Mouse (Mus musculus): ENCODE data around the gene Zfp706. TPM values are rescaled to one million over a fixed set of nuclear protein-coding genes. Genes with fewer than 3 reads are reported as not detected.

Gene Zfp706
- polyA plus RNA-seq, 1 experiment from 2014 or later, result 437 TPM

DNA sequence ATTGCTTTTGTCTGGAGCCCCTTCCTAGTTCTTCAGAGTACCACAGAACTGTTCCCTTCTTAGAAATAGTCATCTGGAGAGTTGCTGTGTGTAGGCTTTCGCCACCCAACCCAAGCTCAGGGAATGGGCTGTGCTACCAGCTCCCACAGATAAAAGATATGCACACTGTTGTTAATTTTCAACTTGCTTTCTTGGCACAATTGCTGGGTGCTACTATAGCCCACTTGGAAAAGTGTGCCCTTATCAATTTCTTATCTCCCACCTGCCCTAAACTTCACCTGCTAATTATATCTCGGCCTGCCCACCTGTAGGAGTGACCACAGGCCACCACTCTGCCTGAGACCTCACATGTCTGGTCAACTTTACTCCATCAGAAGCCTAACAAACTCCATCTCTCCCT, 26.6 kb upstream of the Zfp706 start:
- 86% methylated on average over 2 of the region's 2 CpGs for WGBS
- Histone ChIP-seq H3K27me3 (no peaks in the 10 kb centered on the region), H3K9ac (replicated peaks) (no peak overlapping the region), H3K4me3 (replicated peaks) (no peak overlapping the region), H3K4me2 (replicated peaks) (no peak overlapping the region), H3K36me3 (no peaks in the 10 kb centered on the region), H3K27ac (no peak overlapping the region), H3K9me3 (no peaks in the 10 kb centered on the region), H3K4me1 (replicated peaks) (no peaks in the 10 kb centered on the region; the same call in 1 of the 2 replicates)
- no peak for ATAC-seq

DNA sequence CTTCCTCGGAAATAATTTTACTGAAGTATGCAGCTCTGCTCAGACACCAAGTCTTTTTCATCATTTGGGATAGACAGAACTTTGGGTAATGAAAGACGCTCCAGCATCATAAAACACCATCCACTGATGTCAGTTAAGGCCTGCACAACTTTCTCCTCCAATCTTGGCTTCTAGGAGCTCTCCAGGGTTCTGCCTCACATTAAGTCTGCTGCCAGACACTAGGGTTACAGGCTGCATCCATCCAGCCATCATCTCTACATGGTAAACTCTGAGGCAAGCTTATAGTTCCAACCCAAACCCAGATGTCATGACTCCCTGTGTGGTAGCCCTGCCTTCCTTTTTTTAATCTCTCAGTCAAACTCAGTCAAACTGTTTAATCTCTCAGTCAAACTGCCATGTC, 25.9 kb upstream of the Zfp706 start:
- no peak overlapping the region for H3K27ac ChIP-seq
- ATAC-seq, result no peak
- no peaks in the 10 kb centered on the region; the same call in 1 of the 2 replicates for H3K4me1 ChIP-seq (replicated peaks)
- WGBS, result 96% methylated on average over 2 of the region's 2 CpGs
- no peaks in the 10 kb centered on the region for H3K27me3 ChIP-seq
- H3K4me3 ChIP-seq (replicated peaks), result no peak overlapping the region
- no peak overlapping the region for H3K9ac ChIP-seq (replicated peaks)
- no peaks in the 10 kb centered on the region for H3K36me3 ChIP-seq
- no peak overlapping the region for H3K4me2 ChIP-seq (replicated peaks)
- H3K9me3 ChIP-seq, result no peaks in the 10 kb centered on the region

DNA sequence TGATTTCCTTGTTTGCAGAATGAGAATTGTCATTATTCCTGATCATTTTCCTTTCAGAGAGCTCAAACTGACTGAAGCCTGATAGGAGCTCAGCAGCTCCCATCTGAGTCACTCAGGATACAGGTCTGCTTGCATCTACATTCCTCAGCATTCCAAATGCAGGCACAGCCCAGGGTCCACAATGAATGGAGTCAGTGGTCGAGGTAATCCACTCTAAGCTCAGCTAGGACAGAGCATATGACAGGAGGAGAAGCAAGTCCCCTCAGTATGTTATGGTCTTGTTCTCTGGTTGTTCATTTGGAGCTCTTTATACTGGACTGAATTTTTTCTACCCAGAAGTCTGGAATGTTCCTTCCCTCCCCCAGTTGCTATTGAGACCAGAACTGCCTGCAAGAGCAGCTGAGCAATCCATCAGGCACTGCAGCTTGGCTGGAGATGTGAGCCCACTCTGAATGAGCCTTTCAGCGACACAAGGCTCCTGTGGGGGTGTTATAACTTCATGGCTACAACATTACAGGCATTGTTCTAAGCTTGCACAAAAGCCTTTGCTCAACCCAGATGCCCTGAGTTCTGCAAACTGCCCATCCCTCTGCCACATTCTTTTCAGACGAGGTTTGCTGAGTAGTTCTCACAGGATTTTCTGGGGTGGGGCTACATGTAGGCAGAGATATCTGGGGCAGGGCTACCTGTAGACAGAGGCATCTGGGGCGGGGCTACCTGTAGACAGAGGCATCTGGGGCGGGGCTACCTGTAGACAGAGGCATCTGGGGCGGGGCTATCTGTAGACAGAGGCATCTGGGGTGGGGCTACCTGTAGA, 24.0 kb upstream of the Zfp706 start:
- ATAC-seq, result 0 out of 2 replicates have a peak, but pooled peaks have one; percentile 27
- H3K27me3 ChIP-seq, result no peaks in the 10 kb centered on the region
- no peak overlapping the region for H3K9ac ChIP-seq (replicated peaks)
- H3K9me3 ChIP-seq, result no peaks in the 10 kb centered on the region
- H3K4me2 ChIP-seq (replicated peaks), result no peak overlapping the region
- no peak overlapping the region for H3K27ac ChIP-seq
- H3K4me1 ChIP-seq (replicated peaks), result no peaks in the 10 kb centered on the region; the same call in 1 of the 2 replicates
- no peak overlapping the region for H3K4me3 ChIP-seq (replicated peaks)
- 38% methylated on average over 6 of the region's 6 CpGs for WGBS
- H3K36me3 ChIP-seq, result no peaks in the 10 kb centered on the region

DNA sequence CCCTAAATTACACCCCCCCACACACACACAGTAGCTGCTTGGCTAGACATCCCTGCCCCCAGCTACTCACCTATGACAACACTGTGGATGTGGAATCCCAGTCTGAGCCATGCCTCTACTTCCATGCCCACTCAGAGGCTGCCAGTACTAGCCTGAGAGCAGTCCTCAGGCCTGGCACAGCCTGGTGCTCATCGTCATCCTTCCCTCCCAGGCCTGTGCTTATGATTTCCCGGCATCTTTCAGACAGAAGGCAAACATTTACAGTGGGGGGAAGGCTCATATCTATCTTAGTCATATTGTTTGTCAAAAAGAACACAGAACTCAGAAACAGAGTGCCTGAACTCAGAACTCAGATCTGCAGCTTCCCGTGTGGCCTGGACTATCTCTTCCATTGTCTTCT, 23.4 kb upstream of the Zfp706 start:
- H3K4me3 ChIP-seq (replicated peaks), result no peak overlapping the region
- no peak overlapping the region for H3K9ac ChIP-seq (replicated peaks)
- H3K4me2 ChIP-seq (replicated peaks), result no peak overlapping the region
- H3K9me3 ChIP-seq, result no peaks in the 10 kb centered on the region
- 88% methylated on average over 3 of the region's 3 CpGs for WGBS
- ATAC-seq, result no peak
- no peaks in the 10 kb centered on the region for H3K4me1 ChIP-seq (replicated peaks)
- no peaks in the 10 kb centered on the region for H3K36me3 ChIP-seq
- H3K27me3 ChIP-seq, result no peaks in the 10 kb centered on the region
- no peak overlapping the region for H3K27ac ChIP-seq

DNA sequence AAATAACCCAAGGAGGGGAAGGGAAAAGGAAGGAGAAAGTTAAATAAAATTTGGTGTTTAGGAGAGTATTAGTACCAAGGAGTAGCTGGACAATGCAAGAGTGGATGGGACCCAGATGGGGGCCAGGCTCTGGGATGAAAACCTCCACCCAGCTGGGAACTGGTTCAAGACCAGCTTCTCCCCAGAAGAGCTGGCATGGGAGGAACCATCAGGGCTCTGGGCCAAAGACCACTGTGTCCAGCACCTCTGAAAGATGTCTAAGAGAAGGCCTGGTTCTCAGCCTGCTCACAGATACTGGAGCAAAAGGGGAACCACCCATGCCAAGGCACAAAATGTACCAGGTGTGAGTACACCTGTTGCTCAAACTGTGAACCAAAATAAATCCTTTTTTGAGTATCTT, 20.4 kb upstream of the Zfp706 start:
- Histone ChIP-seq H3K9me3 (no peaks in the 10 kb centered on the region), H3K9ac (replicated peaks) (no peak overlapping the region), H3K27me3 (no peaks in the 10 kb centered on the region), H3K4me3 (replicated peaks) (no peak overlapping the region), H3K4me1 (replicated peaks) (no peaks in the 10 kb centered on the region), H3K4me2 (replicated peaks) (no peak overlapping the region), H3K27ac (no peak overlapping the region), H3K36me3 (no peaks in the 10 kb centered on the region)
- ATAC-seq, result no peak

DNA sequence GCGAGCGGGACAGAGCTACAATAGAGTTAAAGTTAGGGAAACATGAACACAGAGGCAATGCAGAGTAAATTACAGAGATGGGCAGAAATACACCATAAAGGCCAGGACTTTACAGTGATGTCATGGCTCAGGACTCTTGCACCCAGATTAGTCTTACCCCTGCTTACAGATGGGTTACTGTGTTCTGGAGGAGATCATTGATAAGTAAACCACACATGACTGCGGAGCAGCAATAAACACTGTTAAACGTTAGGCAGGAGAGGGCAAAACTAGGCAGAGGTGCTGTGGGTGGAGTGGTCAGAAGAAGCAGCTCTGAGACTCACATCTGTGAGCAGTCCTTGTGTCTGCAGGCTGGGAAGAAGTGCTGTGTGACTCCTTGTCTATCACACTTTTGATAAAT, 18.9 kb upstream of the Zfp706 start:
- no peak overlapping the region for H3K27ac ChIP-seq
- 92% methylated on average over 4 of the region's 4 CpGs for WGBS
- H3K4me3 ChIP-seq (replicated peaks), result no peak overlapping the region
- no peak for ATAC-seq
- H3K9ac ChIP-seq (replicated peaks), result no peak overlapping the region
- H3K36me3 ChIP-seq, result no peaks in the 10 kb centered on the region
- H3K4me2 ChIP-seq (replicated peaks), result no peak overlapping the region
- no peaks in the 10 kb centered on the region for H3K4me1 ChIP-seq (replicated peaks)
- H3K27me3 ChIP-seq, result no peaks in the 10 kb centered on the region
- H3K9me3 ChIP-seq, result no peaks in the 10 kb centered on the region

DNA sequence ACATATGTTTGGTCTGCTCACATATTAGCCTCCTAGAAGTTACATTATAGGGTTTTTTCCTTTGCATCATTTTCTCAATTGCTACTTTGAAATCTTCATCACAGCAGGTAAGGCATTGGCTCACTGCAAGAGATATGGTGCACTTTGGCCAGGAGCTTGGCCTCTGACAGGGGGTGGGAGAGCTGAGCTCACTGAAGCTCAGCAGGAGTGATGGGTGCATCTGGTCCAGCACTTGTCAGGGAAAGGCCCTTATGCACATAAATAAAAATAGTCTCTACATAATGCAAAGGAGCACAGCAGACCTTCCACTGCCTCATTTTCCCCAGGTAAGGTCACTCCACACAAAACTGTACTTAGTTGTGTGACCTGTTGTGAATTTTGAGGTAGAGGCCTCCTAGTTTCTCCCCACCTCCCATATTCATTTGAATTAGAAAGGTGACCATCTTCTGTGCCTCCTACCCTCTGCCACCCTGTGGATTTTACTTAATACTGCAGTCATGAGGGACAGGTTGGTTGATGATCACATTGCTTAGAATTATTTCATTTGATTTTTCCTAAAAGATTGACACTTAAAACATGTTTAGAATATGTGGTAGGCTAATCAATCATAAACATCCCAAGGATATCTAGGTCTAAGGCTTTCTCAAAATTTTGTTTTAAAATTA, 13.1 kb upstream of the Zfp706 start:
- no peak for ATAC-seq
- H3K4me1 ChIP-seq (replicated peaks), result no peaks in the 10 kb centered on the region
- no peaks in the 10 kb centered on the region for H3K36me3 ChIP-seq
- H3K27ac ChIP-seq, result no peak overlapping the region
- H3K4me2 ChIP-seq (replicated peaks), result no peak overlapping the region
- no peaks in the 10 kb centered on the region for H3K27me3 ChIP-seq
- H3K9me3 ChIP-seq, result no peaks in the 10 kb centered on the region
- H3K9ac ChIP-seq (replicated peaks), result no peak overlapping the region
- no peak overlapping the region for H3K4me3 ChIP-seq (replicated peaks)

DNA sequence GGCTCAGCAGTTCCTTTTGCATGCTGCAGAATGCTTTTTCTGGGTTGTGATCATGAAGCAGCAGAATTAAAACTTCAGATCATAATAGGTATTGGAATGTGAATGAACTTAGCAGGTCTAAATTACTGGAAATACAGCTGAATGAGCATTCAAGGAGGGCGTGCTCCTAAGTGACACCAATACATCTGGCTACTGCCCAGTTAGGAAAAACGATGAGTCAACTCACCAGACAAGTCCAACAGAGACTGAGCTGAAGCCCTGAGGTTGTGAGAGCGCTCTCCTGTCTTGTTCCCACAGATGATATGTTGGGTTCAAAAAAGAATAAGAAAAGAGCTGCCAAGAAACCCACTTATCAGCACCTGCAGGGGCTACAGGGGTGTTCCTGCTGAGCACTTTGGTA, 11.9 kb upstream of the Zfp706 start:
- Histone ChIP-seq H3K4me1 (replicated peaks) (no peaks in the 10 kb centered on the region), H3K27me3 (no peaks in the 10 kb centered on the region), H3K9me3 (no peaks in the 10 kb centered on the region), H3K4me2 (replicated peaks) (no peak overlapping the region), H3K27ac (no peak overlapping the region), H3K36me3 (no peaks in the 10 kb centered on the region), H3K4me3 (replicated peaks) (no peak overlapping the region), H3K9ac (replicated peaks) (no peak overlapping the region)
- WGBS, result 83% methylated on average over 3 of the region's 3 CpGs
- no peak for ATAC-seq

DNA sequence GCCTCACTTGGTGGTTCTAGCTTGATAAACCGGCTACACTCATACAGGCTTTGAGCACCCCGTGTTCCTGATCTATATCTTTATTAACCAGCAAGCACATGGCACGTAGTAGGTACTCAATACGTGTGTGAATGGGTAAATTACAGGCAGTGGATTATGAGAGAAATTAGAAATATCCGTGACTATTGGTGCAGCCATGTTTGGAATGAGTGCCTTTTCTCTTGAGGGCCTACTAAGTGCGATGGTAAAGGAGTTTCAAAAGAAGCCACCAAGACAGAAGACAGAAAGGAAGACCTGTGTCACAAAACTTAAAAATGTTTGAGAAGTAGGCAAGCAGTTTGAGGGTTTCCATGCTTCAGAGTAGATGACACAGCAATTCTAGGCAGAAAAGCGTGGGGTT, 4.3 kb upstream of the Zfp706 start:
- ATAC-seq, result no peak
- H3K4me2 ChIP-seq (replicated peaks), result no peak overlapping the region
- H3K27ac ChIP-seq, result no peak overlapping the region
- no peaks in the 10 kb centered on the region for H3K36me3 ChIP-seq
- H3K9ac ChIP-seq (replicated peaks), result no peak overlapping the region
- no peaks in the 10 kb centered on the region for H3K27me3 ChIP-seq
- peaks cover 5% of the 10 kb centered on the region for H3K4me1 ChIP-seq (replicated peaks)
- H3K4me3 ChIP-seq (replicated peaks), result no peak overlapping the region
- no peaks in the 10 kb centered on the region for H3K9me3 ChIP-seq
- 92% methylated on average over 7 of the region's 7 CpGs for WGBS

DNA sequence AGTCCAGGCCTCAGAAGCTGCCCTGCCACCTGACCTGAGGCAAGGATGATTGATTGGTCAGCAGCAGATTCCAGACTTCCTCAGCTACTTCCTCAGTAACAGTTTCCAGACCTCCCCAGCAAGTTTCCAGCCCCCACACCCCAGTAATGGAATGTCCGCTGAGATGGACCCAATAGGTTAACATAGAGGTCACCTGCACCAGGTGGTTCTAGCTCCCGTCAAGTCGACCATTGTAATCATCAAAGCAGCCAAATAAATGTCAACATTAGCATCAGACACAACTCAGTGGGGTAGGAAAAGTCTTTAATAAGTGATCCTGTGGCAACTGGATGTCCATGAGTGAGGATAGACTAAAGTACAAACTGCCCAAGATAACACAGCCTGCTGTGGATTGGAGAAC, 3.7 kb upstream of the Zfp706 start:
- Histone ChIP-seq H3K36me3 (no peaks in the 10 kb centered on the region), H3K4me2 (replicated peaks) (no peak overlapping the region), H3K27ac (no peak overlapping the region), H3K4me1 (replicated peaks) (peaks cover 7% of the 10 kb centered on the region), H3K9ac (replicated peaks) (no peak overlapping the region), H3K9me3 (no peaks in the 10 kb centered on the region), H3K27me3 (no peaks in the 10 kb centered on the region), H3K4me3 (replicated peaks) (no peak overlapping the region)
- no peak for ATAC-seq
- 86% methylated on average over 3 of the region's 3 CpGs for WGBS

DNA sequence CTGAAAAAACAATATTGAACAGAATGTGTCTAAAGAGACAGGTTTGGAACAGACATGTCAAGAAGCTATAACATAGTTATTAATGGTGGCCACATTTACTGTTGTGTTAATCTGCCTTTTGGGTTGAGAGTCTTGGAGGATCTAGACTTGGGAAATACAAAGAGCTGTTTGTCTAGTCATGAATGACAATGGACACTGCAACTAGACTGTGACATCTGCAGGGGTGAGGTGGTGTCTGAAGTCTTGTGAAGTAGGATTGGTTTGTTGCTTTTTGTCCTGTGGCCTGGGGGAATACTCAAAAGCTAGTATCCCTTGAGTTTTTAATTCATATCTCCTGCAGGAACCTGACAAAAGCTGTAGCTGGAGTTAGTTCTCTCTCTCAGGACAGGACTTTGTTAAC, 973 bp upstream of the Zfp706 start:
- Histone ChIP-seq H3K9ac (replicated peaks) (no peak overlapping the region), H3K4me3 (replicated peaks) (no peak overlapping the region), H3K36me3 (no peaks in the 10 kb centered on the region), H3K4me2 (replicated peaks) (no peak overlapping the region), H3K27me3 (no peaks in the 10 kb centered on the region), H3K9me3 (no peaks in the 10 kb centered on the region), H3K27ac (no peak overlapping the region), H3K4me1 (replicated peaks) (peaks cover 30% of the 10 kb centered on the region)
- ATAC-seq, result no peak

DNA sequence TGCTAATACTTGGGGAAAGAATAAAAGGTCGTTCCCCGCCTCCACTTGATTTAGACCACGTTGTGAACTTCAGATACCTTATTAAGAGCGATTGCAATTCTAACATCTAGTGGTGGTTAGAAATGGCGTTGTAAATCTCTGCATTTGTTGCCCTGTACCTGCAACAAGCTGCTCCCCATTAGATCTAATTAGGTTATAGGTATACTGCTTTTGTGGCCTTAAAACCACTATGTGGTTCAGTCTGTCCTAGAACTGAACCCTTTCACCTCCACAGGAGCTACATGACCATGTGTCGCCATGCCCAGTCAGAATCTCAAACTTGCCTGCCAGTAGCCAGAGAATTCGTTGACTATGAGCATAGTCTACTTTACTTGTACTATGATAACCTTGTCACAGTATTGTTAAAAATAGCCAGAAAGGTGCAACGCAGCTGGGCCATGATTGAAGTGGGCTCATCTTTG, 416 bp upstream of the Zfp706 start:
- peak overlapping the region; percentile 98 for H3K9ac ChIP-seq (replicated peaks)
- peak overlapping the region; percentile 96 for H3K27ac ChIP-seq
- ATAC-seq, result no peak
- WGBS, result 27% methylated on average over 8 of the region's 8 CpGs
- H3K4me3 ChIP-seq (replicated peaks), result peak overlapping the region; percentile 95
- no peaks in the 10 kb centered on the region for H3K9me3 ChIP-seq
- no peaks in the 10 kb centered on the region for H3K27me3 ChIP-seq
- peaks cover 30% of the 10 kb centered on the region for H3K4me1 ChIP-seq (replicated peaks)
- peak overlapping the region; percentile 64 for H3K4me2 ChIP-seq (replicated peaks)
- H3K36me3 ChIP-seq, result peaks cover 4% of the 10 kb centered on the region

Data from midbrain, embryonic 13.5 days (tissue).